Mouse (Mus musculus) large intestine, adult 2 months (tissue): Measurements from ENCODE around the gene Nrsn2. TPM values are rescaled to one million over a fixed set of nuclear protein-coding genes. Genes with fewer than 3 reads are reported as not detected.
"Not testable (repeated sequence)": the region's sequence is repeated elsewhere in the genome, so short reads cannot be mapped to it uniquely, and the experiment has no call there.

ENCODE experiments used
- DNase-seq: peaks from one replicate; pipeline ENCODE4 v3.0.0-alpha.2; 2012; ENCODE audit warnings: low read depth, low spot score
- WGBS: fragments of 180-500 bp; shearing (Covaris S2); methylation state at CpG from one replicate; pipeline ENCODE4 v1.1.7; 2018; 5-methylcytosine and 5-hydroxymethylcytosine counted together
- polyA plus RNA-seq: library from polyadenylated mRNA; depleted of rRNA; stranded (reverse); fragments of >200 nt; gene quantifications from 2 replicates; pipeline ENCODE4 v1.2.3, GENCODE M21; 2012

Nrsn2 gene
- polyA plus RNA-seq, 1 experiment: 0.87 TPM

DNA sequence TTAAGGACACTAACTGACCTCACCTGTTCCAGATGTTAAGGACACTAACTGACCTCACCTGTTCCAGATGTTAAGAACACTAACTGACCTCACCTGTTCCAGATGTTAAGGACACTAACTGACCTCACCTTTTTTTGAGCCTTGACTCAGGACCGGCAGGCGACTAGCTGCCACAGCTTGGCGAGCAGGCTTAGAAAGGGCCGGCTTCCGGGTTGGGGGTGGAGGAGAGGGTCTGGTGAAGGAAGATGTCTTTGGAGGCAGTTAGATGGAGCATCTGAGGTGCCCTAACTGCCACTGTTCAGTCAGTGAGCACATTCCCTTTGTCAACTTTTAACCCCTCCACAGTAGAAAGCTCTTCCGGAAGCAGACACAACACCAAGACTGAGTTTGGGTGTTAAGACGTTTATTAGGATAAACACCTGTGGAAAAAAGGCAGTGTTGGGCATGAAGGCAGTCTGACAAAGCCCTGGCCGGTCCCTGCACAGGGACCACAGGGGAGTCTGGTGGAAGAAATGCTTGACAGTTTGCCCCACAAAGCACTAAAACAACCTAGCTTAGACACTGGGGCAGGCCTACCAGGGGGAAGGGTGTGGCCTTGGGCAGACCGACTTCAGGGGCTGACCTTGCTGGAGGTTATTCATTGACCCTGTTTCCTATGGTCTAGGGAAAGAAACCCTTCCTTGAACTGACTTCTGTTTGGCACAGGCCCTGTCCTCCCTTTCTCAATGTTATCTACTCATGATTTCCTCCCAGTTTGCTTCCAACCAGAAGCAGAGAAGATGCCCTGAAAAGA lies 17.0 kb upstream of the Nrsn2 start:
- WGBS: 71% methylated on average over 9 of the region's 9 CpGs
- no peak for DNase-seq

DNA sequence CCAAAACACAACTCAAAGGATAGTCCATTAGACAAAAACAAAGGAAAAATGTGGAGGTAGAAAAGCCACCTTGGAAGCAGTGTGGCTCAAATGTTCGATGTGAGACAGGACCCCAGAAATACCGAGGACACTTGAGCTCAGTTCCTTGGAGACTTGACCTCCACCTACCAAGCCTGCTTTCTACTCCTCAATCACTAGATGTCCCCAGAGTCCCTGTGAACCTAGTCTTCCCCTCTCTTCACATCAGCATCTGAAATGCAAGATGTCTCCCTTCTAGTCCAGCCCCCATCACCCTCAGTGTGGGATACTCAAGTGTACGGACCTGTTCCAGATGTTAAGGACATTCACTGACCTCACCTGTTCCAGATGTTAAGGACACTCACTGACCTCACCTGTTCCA lies 16.3 kb upstream of the Nrsn2 start:
- WGBS: 25% methylated on average over 3 of the region's 3 CpGs
- DNase-seq: no peak

DNA sequence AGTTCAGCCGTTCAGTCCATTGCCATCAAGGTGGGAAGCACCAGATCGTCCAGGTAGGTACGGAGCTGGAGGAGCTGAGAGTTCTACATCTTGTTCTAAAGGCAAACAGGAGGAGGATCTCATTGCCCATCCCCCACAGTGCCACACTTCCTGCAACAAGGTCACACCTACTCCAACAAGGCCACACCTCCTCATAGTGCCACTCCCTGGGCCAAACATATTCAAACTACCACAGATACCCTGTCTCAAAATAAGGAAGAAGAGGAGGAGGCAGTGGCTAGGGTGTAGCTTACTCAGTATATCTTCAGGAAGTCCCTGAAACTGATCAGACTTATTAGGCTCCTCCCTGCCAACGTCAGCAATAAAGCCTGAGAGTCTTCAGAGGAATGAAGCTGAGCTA lies 7.8 kb upstream of the Nrsn2 start:
- 77% methylated on average over 4 of the region's 4 CpGs for WGBS

DNA sequence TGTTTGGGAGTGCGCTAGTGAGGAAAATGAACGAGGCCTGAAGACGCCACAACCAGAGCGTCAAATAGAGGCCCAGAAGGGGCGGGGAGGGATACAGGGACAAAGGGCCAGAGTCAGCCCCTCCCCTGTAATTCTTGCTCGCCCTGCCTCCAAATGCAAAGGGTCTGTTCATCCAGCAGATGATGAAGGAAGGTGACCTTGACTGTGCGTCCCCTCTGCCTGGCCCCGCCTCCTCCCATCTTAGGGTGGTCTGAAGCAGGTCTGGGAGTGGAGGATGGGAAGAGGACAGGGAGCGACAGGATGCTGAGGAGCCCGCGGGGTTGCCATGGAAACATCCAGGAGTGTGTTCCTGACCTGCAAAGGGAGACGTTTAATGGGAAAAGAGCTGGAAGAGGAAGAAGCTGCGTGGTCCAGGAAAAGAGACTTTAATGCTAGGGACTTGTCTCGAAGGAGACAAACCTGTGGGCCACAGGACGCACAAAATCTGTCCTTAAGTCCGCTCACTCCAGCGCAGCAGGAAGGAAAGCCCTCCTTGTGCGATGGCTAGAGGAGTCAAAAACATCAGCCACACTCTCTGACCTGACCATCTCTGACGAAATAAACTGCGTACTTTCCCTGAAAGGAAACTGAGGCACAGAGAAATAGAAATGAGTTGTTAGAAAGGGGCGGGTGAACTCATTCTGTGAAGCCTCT lies 640 bp downstream of the Nrsn2 start:
- WGBS: 12% methylated on average over 21 of the region's 21 CpGs
- no peak for DNase-seq

More for the DNA sequence above, 7.8 kb upstream of the Nrsn2 start:
- no peak for DNase-seq

DNA sequence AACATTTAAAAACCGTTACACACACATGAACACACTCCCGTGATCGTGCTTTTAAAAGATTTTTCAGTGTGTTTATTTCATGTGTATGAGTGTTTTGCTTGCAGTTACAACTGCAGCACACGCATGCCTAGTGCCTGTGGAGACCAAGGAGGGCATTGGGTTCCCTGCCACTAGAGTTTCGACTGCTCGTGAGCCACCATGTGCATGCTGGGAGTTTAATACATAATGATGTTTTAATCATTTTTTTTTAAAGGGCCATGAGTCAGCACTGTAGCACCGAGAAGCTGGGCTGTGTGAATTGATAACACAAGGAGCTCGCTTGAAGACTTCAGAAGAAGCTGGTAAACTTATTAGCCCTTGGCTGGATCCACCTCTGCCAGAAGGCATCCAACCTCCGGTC lies 2.9 kb downstream of the Nrsn2 start:
- 72% methylated on average over 9 of the region's 9 CpGs for WGBS
- no peak for DNase-seq

DNA sequence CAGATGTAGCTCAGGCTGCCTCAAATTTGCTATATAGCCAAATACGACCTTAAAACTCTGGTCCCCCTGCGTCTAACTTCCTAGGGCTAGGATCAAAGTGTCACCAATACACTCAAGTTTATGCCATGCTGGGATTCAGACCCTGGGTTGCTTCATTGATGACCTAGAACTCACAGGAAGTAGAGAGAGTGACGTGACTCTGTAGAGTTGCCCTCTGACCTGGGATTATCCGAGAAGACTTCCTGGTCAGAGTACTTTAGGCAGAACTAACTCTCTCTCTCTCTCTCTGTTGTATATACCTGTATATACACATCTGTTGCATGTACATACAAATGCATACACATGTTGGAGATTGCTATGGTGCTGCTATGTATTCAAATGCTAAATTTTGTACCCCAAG lies 3.8 kb downstream of the Nrsn2 start:
- 46% methylated on average over 4 of the region's 4 CpGs for WGBS
- no peak for DNase-seq

DNA sequence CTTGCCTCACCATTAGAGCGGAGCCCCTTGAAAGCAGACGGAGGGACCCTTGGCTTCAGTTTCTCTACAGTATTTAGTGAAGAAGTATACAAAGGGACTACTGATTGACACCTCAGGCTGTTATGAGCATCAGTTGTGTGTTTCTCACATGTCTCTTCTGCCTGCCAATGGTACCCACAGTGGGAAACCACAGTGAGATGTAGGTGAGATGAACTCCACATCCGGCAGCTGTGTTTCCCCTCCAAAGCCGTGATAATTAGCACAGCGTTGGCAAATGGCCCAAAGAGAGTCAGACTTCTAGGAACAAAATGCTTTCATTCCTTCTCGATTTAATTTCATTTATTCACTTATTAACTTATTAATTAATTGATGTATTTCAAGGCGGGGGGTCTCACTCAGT lies 4.3 kb downstream of the Nrsn2 start:
- no peak for DNase-seq

DNA sequence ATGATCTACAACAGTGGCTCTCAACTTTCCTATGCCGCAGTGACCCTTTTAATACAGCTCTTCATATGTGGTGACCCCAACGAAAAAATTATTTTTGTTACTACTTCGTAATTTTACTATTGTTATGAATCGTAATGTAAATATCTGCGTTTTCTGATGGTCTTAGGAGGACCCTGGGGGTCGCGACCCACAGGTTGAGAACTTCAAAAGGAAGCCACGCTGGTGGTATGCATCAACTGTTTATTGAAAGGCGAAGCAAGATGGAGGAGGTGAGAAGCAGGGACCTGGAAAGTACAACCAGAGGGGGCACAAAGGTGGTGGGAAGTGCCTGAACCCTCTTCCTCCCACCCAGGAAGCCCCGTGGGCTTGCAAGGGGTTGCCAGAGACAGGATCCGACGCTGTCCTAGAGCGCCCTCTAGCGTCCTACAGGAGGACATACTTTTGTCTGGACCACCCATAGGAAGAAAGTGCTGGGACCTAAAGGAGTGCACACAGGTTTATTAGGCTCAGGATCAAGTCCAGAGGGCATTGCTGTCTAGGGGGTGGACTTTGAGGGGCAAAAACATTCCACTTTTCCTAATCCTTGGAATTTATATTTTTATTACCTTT lies 7.8 kb downstream of the Nrsn2 start:
- 29% methylated on average over 14 of the region's 14 CpGs for WGBS
- no peak for DNase-seq

More for the DNA sequence above, 4.3 kb downstream of the Nrsn2 start:
- WGBS: 83% methylated on average over 7 of the region's 7 CpGs

DNA sequence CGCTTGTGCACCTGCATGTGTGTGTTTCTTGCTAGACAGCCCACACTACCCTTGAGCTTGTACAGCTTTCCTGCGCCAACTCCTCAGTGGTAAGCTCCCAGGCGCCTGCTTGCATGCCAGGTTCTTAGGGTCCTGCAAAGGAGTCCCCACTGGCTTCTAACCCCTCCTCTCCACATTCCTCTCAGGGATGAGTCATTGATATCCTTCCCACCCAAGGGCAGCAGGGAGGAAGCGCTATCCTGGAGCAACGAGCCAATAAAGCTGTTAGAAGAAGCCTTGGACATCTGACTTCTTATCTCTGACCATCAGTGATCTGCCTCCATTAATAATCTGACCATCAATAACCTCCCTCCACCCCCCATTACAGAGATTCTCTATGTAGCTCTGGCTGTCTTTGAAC lies 8.5 kb downstream of the Nrsn2 start:
- 62% methylated on average over 5 of the region's 5 CpGs for WGBS
- no peak for DNase-seq

DNA sequence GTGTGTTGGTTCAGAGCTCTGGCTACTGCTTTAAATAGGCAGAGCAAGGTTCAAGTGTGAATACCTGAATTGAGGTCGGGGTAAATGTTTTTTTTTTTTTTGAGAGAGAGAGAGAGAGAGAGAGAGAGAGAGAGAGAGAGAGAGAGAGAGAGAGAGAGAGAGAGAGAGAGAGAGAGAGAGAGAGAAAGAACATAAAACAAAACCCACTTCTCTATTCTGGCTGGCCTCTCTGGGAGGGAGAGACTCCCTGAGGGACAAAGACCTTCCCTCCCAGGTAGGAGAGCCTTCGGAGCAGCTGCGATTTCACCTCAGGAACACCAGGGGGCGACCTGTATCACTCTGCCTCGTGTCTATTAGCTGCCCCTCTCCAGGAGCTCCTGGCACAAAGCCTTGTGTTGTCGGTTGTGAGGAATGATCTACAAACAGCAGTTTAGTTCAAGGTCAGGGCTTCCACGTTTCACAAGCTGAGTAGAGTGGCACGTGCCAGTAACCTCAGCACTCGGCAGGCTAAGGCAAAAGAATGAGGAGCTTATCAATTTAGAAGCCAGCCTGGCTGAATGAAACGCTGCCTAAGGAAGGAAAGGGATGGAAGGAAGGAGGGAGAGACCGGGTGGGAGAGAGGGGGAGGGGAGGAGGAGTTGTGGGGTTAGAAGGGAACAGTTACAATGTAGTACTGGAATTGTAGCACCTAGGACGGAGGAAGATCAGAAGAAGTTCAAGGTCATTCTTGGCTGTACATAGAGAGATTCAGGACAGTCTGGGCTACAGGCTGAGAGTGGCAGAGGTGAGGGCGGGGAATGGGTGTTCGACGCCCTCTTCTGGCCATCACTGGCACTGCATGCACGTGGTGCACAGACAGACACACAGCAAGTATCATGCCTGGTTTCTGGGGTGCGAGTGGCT lies 12.9 kb downstream of the Nrsn2 start:
- no peak for DNase-seq
- 7% methylated on average over 17 of the region's 17 CpGs for WGBS

DNA sequence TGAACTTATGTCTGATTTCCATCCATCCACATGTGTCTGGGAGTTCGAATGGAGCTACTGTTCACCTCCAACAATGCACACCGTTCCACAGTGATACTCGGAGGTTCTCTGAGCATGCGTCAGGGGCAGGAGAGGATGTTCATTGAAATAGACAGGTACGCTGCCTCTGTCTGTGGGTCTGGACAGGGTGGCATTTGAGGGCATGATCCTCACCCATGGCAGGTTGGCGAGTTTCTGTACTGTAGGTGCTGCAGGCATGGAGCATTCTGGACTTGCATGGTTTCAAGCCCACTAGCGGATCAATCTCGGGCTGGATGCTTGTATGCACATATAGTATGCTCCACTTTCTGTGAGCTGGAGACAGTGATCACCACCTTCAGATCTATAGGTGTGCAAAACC lies 15.2 kb downstream of the Nrsn2 start:
- DNase-seq: no peak
- WGBS: 91% methylated on average over 8 of the region's 8 CpGs

DNA sequence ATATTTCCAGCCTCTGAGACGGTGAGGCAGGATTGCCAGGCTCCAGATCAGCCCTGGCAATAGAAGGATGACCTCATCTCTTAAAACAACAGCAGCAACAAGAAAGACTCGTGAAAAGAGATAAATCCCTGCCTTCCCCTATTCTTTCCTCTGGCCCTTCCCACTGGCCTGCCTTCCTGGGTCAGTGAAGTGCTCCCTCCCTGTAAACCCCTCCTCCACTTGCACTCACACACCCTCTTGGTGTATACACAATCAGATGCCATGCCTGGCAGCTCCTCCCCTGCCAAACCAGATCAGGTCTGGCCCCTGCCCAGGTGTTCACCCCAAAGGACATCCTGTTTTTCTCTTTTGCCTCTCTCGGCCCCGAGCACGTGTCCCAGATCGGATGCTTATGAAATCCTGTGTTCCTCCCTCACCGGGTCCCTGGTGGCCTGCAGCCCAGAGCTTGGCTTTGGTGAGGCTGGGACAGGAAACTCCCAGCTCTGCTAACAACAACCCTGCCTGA lies 16.1 kb downstream of the Nrsn2 start:
- WGBS: 9% methylated on average over 7 of the region's 7 CpGs
- no peak for DNase-seq

DNA sequence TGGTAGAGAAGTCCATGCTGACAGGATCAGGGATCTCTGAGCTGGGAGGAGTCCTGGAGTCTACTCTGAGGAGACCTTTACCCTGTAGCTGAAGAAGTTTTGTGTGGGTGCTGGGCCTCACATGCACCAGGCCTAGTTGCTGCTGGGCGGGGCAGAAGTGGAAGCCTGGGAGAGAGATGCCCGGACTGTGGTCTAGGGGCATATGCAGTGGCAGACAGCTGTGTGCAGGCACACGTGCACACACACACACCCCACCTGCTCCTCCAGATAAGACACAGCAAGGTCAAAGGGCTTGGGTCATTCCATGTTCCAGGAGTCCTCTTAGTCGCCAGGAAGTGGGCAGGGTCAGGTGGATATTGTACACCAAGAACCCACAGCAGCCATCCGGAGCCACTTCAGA lies 16.8 kb downstream of the Nrsn2 start:
- no peak for DNase-seq
- WGBS: 25% methylated on average over 5 of the region's 5 CpGs

DNA sequence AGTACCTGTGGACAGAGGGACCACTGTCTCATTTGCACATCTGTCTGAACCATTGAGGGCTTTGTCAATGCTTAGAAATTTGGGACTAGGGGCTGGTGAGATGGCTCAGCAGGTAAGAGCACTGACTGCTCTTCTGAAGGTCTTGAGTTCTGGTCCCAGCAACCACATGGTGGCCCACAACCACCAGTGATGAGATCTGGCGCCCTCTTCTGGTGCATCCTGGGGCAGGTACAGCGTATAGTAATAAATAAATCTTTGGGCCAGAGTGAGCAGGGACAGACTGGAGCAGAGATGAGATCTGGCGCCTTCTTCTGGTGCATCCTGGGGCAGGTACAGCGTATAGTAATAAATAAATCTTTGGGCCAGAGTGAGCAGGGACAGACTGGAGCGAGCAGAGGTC lies 17.5 kb downstream of the Nrsn2 start:
- 89% methylated on average over 5 of the region's 5 CpGs for WGBS

DNA sequence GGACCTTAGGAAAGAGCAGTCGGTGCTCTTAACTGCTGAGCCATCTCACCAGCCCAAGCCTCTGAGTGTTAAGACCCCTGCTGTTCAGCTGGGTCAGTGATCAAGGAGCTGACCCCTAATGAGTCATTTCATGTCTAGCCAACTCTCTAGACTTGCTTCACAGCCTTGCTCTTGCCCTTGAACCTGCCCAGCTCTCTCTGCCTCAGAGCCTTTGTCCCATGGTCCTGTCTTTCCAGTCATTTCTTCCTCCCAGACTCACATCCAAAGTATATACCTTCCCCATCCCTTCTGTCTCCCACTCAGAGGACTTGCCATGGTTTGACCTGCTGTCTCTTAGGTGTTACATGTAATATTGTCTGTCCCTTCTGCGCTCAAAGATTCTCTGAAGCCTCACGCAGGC lies 19.2 kb downstream of the Nrsn2 start:
- no peak for DNase-seq
- 94% methylated on average over 3 of the region's 3 CpGs for WGBS

More for the DNA sequence above, 17.5 kb downstream of the Nrsn2 start:
- not testable (repeated sequence) for DNase-seq

DNA sequence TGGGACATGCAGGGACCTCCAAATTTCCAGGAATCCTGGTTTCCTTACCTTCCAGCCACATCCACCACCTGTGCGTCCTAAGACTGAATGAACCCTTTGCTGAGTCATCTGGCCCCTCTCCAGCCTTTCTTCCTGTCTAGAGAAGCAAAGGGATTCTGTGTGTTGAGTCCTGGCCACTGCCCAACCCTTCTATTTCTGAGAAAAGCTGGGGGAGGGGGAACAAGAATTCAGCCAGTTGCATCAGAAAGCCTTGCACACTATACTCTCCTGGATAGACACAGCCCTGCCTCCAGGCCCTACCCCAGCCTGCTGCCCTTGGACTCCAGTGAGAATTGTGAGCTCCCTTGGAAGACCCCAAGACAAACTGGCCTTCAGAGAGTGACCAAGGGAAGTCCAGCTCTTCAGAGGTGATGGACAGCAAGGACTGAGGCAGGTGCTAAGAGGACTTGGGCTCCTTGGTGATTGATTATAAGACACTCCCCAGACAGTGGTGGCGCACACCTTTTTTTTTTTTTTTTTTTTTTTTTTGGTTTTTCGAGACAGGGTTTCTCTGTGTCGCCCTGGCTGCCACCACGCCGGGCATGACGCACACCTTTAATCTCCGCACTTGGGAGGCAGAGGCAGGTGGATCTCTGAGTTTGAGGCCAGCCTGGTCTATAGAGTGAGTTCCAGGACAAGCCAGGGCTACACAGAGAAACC lies 26.4 kb downstream of the Nrsn2 start:
- 74% methylated on average over 8 of the region's 8 CpGs for WGBS
- DNase-seq: no peak

DNA sequence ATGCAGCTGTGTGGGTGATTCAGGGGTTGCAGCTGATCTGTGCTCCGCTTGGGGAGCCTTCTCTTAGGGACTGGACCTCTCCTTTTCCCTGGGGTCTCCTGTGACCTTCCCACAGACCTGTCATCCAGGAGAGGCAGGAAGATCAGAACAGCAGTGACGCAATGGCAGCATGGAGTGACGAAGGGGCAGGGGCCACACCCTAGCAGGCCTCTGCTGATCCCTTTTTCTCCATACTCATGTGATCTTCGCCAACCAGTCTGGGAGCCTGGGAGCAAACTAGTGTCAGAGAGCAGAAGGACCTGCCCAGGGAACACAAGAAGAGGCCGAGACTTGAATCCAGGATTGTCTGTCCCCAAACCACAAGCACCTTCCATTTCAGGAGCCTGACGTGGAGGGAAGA lies 27.2 kb downstream of the Nrsn2 start:
- WGBS: 82% methylated on average over 6 of the region's 6 CpGs

DNA sequence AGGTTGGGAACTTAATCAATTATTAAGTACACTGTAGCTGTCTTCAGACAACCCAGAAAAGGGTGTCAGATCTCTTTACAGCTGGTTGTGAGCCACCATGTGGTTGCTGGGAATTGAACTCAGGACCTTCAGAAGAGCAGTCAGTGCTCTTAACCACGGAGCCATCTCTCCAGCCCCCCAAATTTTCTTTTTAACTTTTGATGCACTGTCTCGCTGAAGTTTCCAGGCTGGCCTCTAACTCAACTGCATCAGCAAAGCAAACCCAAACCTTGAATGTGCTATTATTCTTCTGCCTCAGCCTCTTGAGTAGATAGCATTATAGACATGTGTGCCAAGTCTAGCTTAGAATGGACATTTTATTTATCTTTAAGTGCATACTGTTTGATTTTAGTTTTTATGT lies 28.7 kb downstream of the Nrsn2 start:
- WGBS: 84% methylated on average over 2 of the region's 2 CpGs
- no peak for DNase-seq

More for the DNA sequence above, 27.2 kb downstream of the Nrsn2 start:
- no peak for DNase-seq
